Mouse (Mus musculus) myocyte (in vitro differentiated cells): ENCODE results near the gene Scoc.

Experiments used
- CEBPB ChIP-seq: IDR thresholded peaks from 2 replicates; pipeline ENCODE4 v1.6.1; 2011; ENCODE audit warnings: mild to moderate bottlenecking, moderate library complexity; ENCODE audit not compliant: poor library complexity, insufficient read depth, severe bottlenecking
- E2F4 ChIP-seq: IDR thresholded peaks from one replicate; pipeline ENCODE4 v1.6.1; 2011; ENCODE audit warnings: mild to moderate bottlenecking, control low read depth, moderate library complexity; ENCODE audit not compliant: insufficient read depth
- MAX ChIP-seq: IDR thresholded peaks from one replicate; pipeline ENCODE4 v1.6.1; 2011; ENCODE audit warnings: low read depth, mild to moderate bottlenecking, control low read depth
- MYOD1 ChIP-seq, 3 experiments: IDR thresholded peaks; one replicate each; pipeline ENCODE4 v1.6.1; 2011; ENCODE audit warnings: control low read depth in 2 of 3, low read depth in 2 of 3, mild to moderate bottlenecking in 2 of 3, moderate library complexity in 1 of 3; ENCODE audit not compliant: insufficient read length in 2 of 3, control insufficient read depth in 1 of 3
- MYOG ChIP-seq, 3 experiments: IDR thresholded peaks; one replicate each; pipeline ENCODE4 v1.6.1; 2011; ENCODE audit warnings: control low read depth in 2 of 3, low read depth in 2 of 3, mild to moderate bottlenecking in 2 of 3; ENCODE audit not compliant: insufficient read length in 2 of 3, control insufficient read depth in 1 of 3, insufficient read depth in 1 of 3
- POLR2A ChIP-seq: IDR thresholded peaks from one replicate; pipeline ENCODE4 v1.6.1; 2011; ENCODE audit warnings: low read depth, mild to moderate bottlenecking, control low read depth, moderate library complexity; ENCODE audit not compliant: insufficient read length
- POLR2AphosphoS2 ChIP-seq: IDR thresholded peaks from one replicate; pipeline ENCODE4 v1.6.1; 2011; ENCODE audit warnings: low read depth, control low read depth; ENCODE audit not compliant: insufficient read length
- REST ChIP-seq: IDR thresholded peaks from one replicate; pipeline ENCODE4 v1.6.1; 2011; ENCODE audit warnings: mild to moderate bottlenecking, control low read depth, moderate library complexity; ENCODE audit not compliant: insufficient read depth, insufficient read length
- SRF ChIP-seq: IDR thresholded peaks from one replicate; pipeline ENCODE4 v1.6.1; 2011; ENCODE audit warnings: low read depth; ENCODE audit not compliant: control insufficient read depth, insufficient read length
- TCF12 ChIP-seq: IDR thresholded peaks from one replicate; pipeline ENCODE4 v1.6.1; 2011; ENCODE audit warnings: mild to moderate bottlenecking, control low read depth; ENCODE audit not compliant: poor library complexity, insufficient read depth, severe bottlenecking
- TCF3 ChIP-seq: IDR thresholded peaks from one replicate; pipeline ENCODE4 v1.6.1; 2011; ENCODE audit warnings: low read depth, control low read depth; ENCODE audit not compliant: insufficient read length
- USF1 ChIP-seq: IDR thresholded peaks from one replicate; pipeline ENCODE4 v1.6.1; 2011; ENCODE audit warnings: low read depth, mild to moderate bottlenecking, control low read depth, moderate library complexity

- TF ChIP-seq POLR2AphosphoS2 = no peak
- TF ChIP-seq CEBPB = no peak
- TF ChIP-seq MAX = no peak
- TF ChIP-seq POLR2A = no peak
- TF ChIP-seq E2F4 = no peak
- no peak for TF ChIP-seq USF1
- no peak for TF ChIP-seq REST
- TF ChIP-seq SRF = no peak
- no peak for TF ChIP-seq MYOD1 (IDR thresholded peaks at IDR 0.05; ENCODE audit: control insufficient read depth in 1 of 3, insufficient read length in 2 of 3, low read depth in 2 of 3)
- TF ChIP-seq MYOG (IDR thresholded peaks at IDR 0.05; ENCODE audit: control insufficient read depth in 1 of 3, insufficient read depth in 1 of 3, insufficient read length in 2 of 3, low read depth in 2 of 3) = no peak
- TF ChIP-seq TCF3 = no peak
- no peak for TF ChIP-seq TCF12
Measured at GRCm38 (mm10) chr8:83443052-83443400, 15.2 kb downstream of the Scoc start.
